Mouse (Mus musculus): ENCODE data around the gene Acyp2. TPM values are rescaled to one million over a fixed set of nuclear protein-coding genes. Genes with fewer than 3 reads are reported as not detected.
A peak's percentile ranks its signal among the peaks of the same experiment; 100 is the strongest.

Gene Acyp2
- total and polyA plus RNA-seq, 3 experiments: 48.7 to 90.3 (median 80.7) TPM

DNA sequence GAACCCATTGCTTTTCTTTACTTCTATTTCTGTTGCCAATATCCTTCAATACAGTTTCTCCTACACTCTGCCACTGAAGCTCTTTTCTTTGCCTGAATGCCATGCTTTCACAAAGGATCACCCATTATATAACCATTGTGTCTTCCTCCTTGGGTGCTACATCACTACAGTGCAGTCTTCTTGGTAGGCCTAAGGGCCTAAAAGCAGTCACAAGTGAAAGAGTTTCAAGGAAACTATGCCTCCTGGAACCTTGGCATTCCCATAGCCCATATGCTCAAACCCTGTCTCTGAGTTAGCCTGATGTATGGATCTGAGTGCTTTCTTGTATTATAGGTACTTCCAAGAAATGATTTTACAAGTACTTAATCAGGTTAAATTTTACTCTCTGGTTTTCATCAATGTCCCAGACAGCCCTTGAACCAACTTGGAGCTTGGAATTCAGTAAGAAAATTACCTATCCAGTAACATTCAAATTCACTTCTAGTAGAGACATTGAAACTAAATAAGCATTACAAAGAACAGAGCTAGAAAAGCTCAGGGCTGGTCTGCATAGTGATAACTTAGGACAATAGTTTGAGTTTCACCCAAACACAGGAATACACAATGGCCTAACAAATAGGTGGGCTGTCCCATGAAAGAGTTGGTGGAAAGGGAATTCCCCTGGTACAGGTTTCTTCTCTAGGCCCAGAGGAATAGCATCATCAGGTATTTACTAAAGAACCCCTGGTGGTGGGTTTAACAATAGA is 157.7 kb downstream of the Acyp2 start:
- no peaks in the 10 kb centered on the region for H3K27me3 ChIP-seq (ENCODE audit: control insufficient read depth, insufficient read depth, low read length)
- TF ChIP-seq CTCF (IDR thresholded peaks at IDR 0.05) (no peak), POLR2A (IDR thresholded peaks at IDR 0.05; ENCODE audit: insufficient read depth, low read depth, low read length) (no peak), EP300 (IDR thresholded peaks at IDR 0.05; ENCODE audit: insufficient read depth, low read depth, low read length) (no peak)
- no peak for DNase-seq
- H3K27ac ChIP-seq: no peak overlapping the region
- no peaks in the 10 kb centered on the region for H3K36me3 ChIP-seq (ENCODE audit: control insufficient read depth, insufficient read depth, low read length)
- no peaks in the 10 kb centered on the region for H3K4me1 ChIP-seq (ENCODE audit: control insufficient read depth, insufficient read depth, low read length)
- H3K4me3 ChIP-seq: no peak overlapping the region
- intact Hi-C loops (cut with DNase I): no loop called here
- no peaks in the 10 kb centered on the region for H3K79me2 ChIP-seq (replicated peaks; ENCODE audit: control insufficient read depth, insufficient read depth, low read length)
- no peak overlapping the region for H3K9ac ChIP-seq (ENCODE audit: low read depth, low read length)

GRCm38 (mm10) chr11:30488183-30488582 is 161.2 kb downstream of the Acyp2 start:
- Histone ChIP-seq H3K79me2 (replicated peaks; ENCODE audit: control insufficient read depth, insufficient read depth, low read length) (no peaks in the 10 kb centered on the region), H3K9ac (ENCODE audit: low read depth, low read length) (no peak overlapping the region), H3K36me3 (ENCODE audit: control insufficient read depth, insufficient read depth, low read length) (peaks cover 5% of the 10 kb centered on the region; the same call in 1 of the 2 replicates), H3K4me3 (no peak overlapping the region), H3K4me1 (ENCODE audit: control insufficient read depth, insufficient read depth, low read length) (peaks cover 2% of the 10 kb centered on the region), H3K27ac (no peak overlapping the region), H3K27me3 (ENCODE audit: control insufficient read depth, insufficient read depth, low read length) (no peaks in the 10 kb centered on the region)
- no peak for TF ChIP-seq EP300 (IDR thresholded peaks at IDR 0.05; ENCODE audit: insufficient read depth, low read depth, low read length)
- TF ChIP-seq CTCF (IDR thresholded peaks at IDR 0.05): no peak
- no peak for TF ChIP-seq POLR2A (IDR thresholded peaks at IDR 0.05; ENCODE audit: insufficient read depth, low read depth, low read length)
- intact Hi-C loops (cut with DNase I): no loop called here
- WGBS: 47% methylated on average over 10 of the region's 10 CpGs
- DNase-seq: no peak

GRCm38 (mm10) chr11:30483286-30483685 is 166.1 kb downstream of the Acyp2 start:
- Histone ChIP-seq H3K27ac (peak overlapping the region; percentile 27), H3K36me3 (ENCODE audit: control insufficient read depth, insufficient read depth, low read length) (peaks cover 7% of the 10 kb centered on the region; the same call in 1 of the 2 replicates), H3K9ac (ENCODE audit: low read depth, low read length) (no peak overlapping the region), H3K4me3 (no peak overlapping the region), H3K4me1 (ENCODE audit: control insufficient read depth, insufficient read depth, low read length) (peaks cover 4% of the 10 kb centered on the region), H3K79me2 (replicated peaks; ENCODE audit: control insufficient read depth, insufficient read depth, low read length) (no peaks in the 10 kb centered on the region), H3K27me3 (ENCODE audit: control insufficient read depth, insufficient read depth, low read length) (no peaks in the 10 kb centered on the region)
- DNase-seq: no peak
- WGBS: 43% methylated on average over 4 of the region's 4 CpGs
- TF ChIP-seq POLR2A (IDR thresholded peaks at IDR 0.05; ENCODE audit: insufficient read depth, low read depth, low read length) (no peak), EP300 (IDR thresholded peaks at IDR 0.05; ENCODE audit: insufficient read depth, low read depth, low read length) (0 out of 2 replicates have a peak, but pooled peaks have one; percentile 28), CTCF (IDR thresholded peaks at IDR 0.05) (no peak)
- intact Hi-C loops (cut with DNase I): no loop called here

GRCm38 (mm10) chr11:30471751-30472593 is 177.4 kb downstream of the Acyp2 start, which contains the start of gene 4930505A04Rik:
TSS of gene 4930505A04Rik (minus strand) at chr11:30471827.
- TF ChIP-seq EP300 (IDR thresholded peaks at IDR 0.05; ENCODE audit: insufficient read depth, low read depth, low read length) (no peak; the same call in 1 of the 2 replicates), POLR2A (IDR thresholded peaks at IDR 0.05; ENCODE audit: insufficient read depth, low read depth, low read length) (peak; percentile 81)
- intact Hi-C loops (cut with DNase I): loop anchor here (1.0 to 10.0 kb wide), 4 partner anchors 45 to 237 kb away; partner anchors contain the start of gene Acyp2
- H3K36me3 ChIP-seq (ENCODE audit: control insufficient read depth, insufficient read depth, low read length): peaks cover 2% of the 10 kb centered on the region; the same call in 1 of the 2 replicates
- peak; percentile 80 to 90 for DNase-seq
- H3K4me3 ChIP-seq: peak within 1 kb of the TSS; percentile 49
- H3K9ac ChIP-seq (ENCODE audit: low read depth, low read length): peak within 1 kb of the TSS; percentile 62
- no peaks in the 10 kb centered on the region for H3K79me2 ChIP-seq (replicated peaks; ENCODE audit: control insufficient read depth, insufficient read depth, low read length)
- WGBS: 3% methylated on average over 17 of the region's 17 CpGs
- H3K27me3 ChIP-seq (ENCODE audit: control insufficient read depth, insufficient read depth, low read length): no peaks in the 10 kb centered on the region
- peaks cover 6% of the 10 kb centered on the region for H3K4me1 ChIP-seq (ENCODE audit: control insufficient read depth, insufficient read depth, low read length)
- H3K27ac ChIP-seq: peak within 1 kb of the TSS; percentile 85

DNA sequence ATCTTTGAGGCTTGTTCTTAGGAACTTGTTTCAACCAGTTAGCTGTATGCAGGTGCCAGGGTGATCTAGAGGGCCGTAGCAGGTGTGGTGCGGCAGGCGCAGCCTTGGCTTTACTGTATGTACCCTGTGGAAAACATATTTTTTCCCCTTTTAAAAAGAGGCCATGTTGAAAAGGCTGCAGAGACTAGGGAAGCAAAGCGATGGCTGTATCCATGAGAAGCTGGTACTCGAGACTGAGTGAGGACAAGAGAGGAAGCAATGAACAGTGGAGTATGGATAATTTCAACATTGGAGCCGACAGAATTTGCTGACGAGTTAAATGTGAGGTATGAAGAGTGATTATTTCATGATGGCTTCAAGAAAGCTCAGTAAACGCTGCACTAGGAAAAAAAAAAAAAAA is 178.2 kb downstream of the Acyp2 start:
- no peak for DNase-seq
- no peak overlapping the region for H3K9ac ChIP-seq (ENCODE audit: low read depth, low read length)

More for the DNA sequence above, 178.2 kb downstream of the Acyp2 start:
- H3K79me2 ChIP-seq (replicated peaks; ENCODE audit: control insufficient read depth, insufficient read depth, low read length): no peaks in the 10 kb centered on the region
- intact Hi-C loops (cut with DNase I): loop anchor here (5.0 to 10.0 kb wide), 3 partner anchors 99 to 236 kb away; partner anchors contain the start of gene Acyp2
- 59% methylated on average over 8 of the region's 8 CpGs for WGBS
- TF ChIP-seq POLR2A (IDR thresholded peaks at IDR 0.05; ENCODE audit: insufficient read depth, low read depth, low read length) (no peak), CTCF (IDR thresholded peaks at IDR 0.05) (no peak), EP300 (IDR thresholded peaks at IDR 0.05; ENCODE audit: insufficient read depth, low read depth, low read length) (no peak)
- no peak overlapping the region for H3K4me3 ChIP-seq
- H3K27me3 ChIP-seq (ENCODE audit: control insufficient read depth, insufficient read depth, low read length): no peaks in the 10 kb centered on the region
- H3K27ac ChIP-seq: peak overlapping the region; percentile 85
- H3K4me1 ChIP-seq (ENCODE audit: control insufficient read depth, insufficient read depth, low read length): peaks cover 6% of the 10 kb centered on the region
- H3K36me3 ChIP-seq (ENCODE audit: control insufficient read depth, insufficient read depth, low read length): peaks cover 2% of the 10 kb centered on the region; the same call in 1 of the 2 replicates

Other genes with a start within 250 kb of the Acyp2 start
- gene 4930505A04Rik, start 177.8 kb downstream of the Acyp2 start, total RNA-seq (2021): not detected
- gene 4930505A04Rik, start 177.8 kb downstream of the Acyp2 start, polyA plus RNA-seq (2012; rRNA removed): not detected in 2 replicates
- gene Psme4, start 122.1 kb upstream of the Acyp2 start, total RNA-seq (2021): 100 to 1,000 TPM; 189 to 213 TPM
- 39.1 and 97.7 TPM in 2 replicates for gene Psme4, start 122.1 kb upstream of the Acyp2 start, polyA plus RNA-seq (2012; rRNA removed)
- gene Gpr75, start 235.8 kb upstream of the Acyp2 start, total RNA-seq (2021): under 1 TPM in 1 of 2 experiments, not detected in 1; 0.13 TPM
- 0.31 and 0.53 TPM in 2 replicates for gene Gpr75, start 235.8 kb upstream of the Acyp2 start, polyA plus RNA-seq (2012; rRNA removed)
- 1 to 10 TPM; 7.8 to 9.2 TPM for gene Asb3, start 235.8 kb upstream of the Acyp2 start, total RNA-seq (2021)
- gene Asb3, start 235.8 kb upstream of the Acyp2 start, polyA plus RNA-seq (2012; rRNA removed): 2.6 and 4.8 TPM in 2 replicates

Measured in heart, adult 2 months (tissue).